In the genomic region with DNA sequence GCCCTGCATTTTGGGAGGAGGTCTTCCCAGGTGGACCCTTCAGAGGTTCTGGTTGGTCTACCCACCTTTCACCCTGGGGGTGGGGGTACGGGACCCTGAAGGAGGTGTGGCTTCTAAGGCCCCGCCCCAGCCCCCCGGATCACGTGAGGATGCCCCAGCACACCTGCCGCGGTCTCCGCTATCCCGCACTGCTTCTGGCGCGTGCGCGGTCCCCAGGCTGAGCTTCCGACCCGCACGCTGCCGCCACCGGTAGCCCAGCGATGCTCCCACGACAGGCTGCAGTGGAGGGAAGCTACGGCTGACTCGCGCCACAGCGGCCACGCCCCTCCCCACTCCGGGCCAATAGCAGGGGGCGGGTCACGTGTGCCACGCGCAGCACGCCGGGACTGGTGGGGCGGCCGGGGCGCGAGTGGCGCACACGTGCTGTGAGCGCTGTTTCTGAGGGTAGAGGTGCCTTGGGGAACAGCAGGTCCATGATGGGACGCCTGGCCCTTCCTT, we compare ENCODE assay signal across 8 mouse cellular contexts. TPM values are rescaled to one million over a fixed set of nuclear protein-coding genes. Genes with fewer than 3 reads are reported as not detected.
DNase-seq lines count a peak whose midpoint lies in the region; ATAC-seq lines count a peak whose summit lies in the region.

Foxred2 (minus strand) TSS at position 319 of the 498 bp plus-strand sequence.

- peak; percentile 92 for DNase-seq in embryo, embryonic 10 days (ENCODE audit: low spot score)
- DNase-seq in gastrocnemius, postnatal 10 days = peak; percentile 86
- DNase-seq in induced T-regulatory cell, adult 2 months (ENCODE audit: low read depth) = peak; percentile 92
- peak; percentile 86 to 94 for DNase-seq in left cerebral cortex, postnatal 14 days (ENCODE audit: low spot score in 2 of 2)
- DNase-seq in right cerebral cortex, postnatal 36 days (ENCODE audit: low spot score in 2 of 2) = peak; percentile 77 to 84
- DNase-seq in urinary bladder, postnatal 4 days (ENCODE audit: low spot score in 2 of 2) = peak; percentile 77 to 85

- ATAC-seq in activated CD4-positive, CD25-positive, alpha-beta regulatory T cell, adult 4 months = peak; percentile 94
- peak; percentile 86 for ATAC-seq in megakaryocyte-erythroid progenitor cell, adult 5-6 weeks (replicated peaks; ENCODE audit: low FRiP score, low TSS enrichment, poor library complexity, severe bottlenecking)

- intact Hi-C loops in left cerebral cortex, postnatal 14 days (cut with DNase I) = no loop called here

RNA-seq across cellular contexts. Expression of gene Foxred2, which starts in this region (rescaled TPM):
- 1 to 10 TPM; 2.0 TPM for polyA plus RNA-seq in activated CD4-positive, CD25-positive, alpha-beta regulatory T cell, adult 4 months (2017; shearing (Covaris generic))
- total RNA-seq in gastrocnemius, postnatal 10 days (2021) = 1 to 10 TPM; 2.2 to 2.8 TPM
- total RNA-seq in left cerebral cortex, postnatal 14 days (2021) = 10 to 100 TPM; 13.2 to 13.7 TPM
- total RNA-seq in megakaryocyte-erythroid progenitor cell, adult 5-6 weeks (2014; fragmentation: Nextera tagmentation) = 8.0 and 9.6 TPM in 2 replicates
- total RNA-seq in megakaryocyte-erythroid progenitor cell, adult 5-6 weeks (2017) = 5.4 and 9.3 TPM in 2 replicates

Comparison
In these comparisons a context has a peak if more than half of its experiments do, and no peak if none do; other contexts are left out.
1. Peak in every context shown above with its lines: DNase-seq and ATAC-seq.